Mouse (Mus musculus): ENCODE data around the gene Gcsam. TPM values are rescaled to one million over a fixed set of nuclear protein-coding genes. Genes with fewer than 3 reads are reported as not detected.

Gcsam gene
- polyA plus RNA-seq, 1 experiment from 2014 or later: not detected

DNA sequence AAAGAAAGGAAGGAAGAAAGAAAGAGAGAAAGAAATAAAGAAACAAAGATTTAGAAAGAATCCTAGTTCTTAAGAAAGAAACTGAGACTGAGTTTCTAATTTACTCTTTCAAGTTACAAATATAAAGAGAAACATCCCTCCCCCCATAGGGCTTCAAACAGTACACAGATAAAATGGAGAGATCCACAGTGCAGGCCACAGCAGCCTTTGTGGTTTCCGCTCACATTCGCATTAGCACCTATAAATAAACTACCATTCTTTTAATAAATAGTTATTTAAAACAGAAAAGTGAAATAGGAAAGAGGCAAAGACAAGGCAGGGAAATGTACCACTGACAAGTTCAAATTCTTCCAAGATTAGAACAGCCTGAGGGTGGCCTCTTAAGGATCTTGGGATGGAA lies 14.6 kb downstream of the Gcsam start:
- 88% methylated on average over 2 of the region's 2 CpGs for WGBS

DNA sequence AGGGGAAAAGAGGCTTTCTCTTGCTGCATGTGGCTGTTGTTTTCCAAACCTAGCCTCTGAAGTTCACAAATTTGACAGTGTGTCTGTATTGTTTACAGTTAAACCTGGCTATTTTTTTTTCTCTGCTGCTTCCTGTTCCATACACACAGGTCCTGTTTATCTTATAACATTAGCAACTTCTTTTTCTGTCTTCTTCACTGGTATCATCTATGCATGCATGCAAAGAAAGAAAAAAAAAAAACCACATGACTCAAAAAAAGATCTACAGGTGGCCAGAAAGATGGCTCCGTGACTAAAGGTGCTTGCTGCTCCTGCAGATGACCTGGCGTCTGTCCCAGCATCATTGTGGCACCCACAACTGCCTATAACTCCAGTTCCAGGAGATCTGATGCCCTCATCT lies 15.2 kb downstream of the Gcsam start:
- no peak overlapping the region for H3K27ac ChIP-seq (replicated peaks)
- H3K4me1 ChIP-seq: no peaks in the 10 kb centered on the region
- H3K9ac ChIP-seq (replicated peaks): no peak overlapping the region
- WGBS: 85% methylated on average over 2 of the region's 2 CpGs
- H3K4me2 ChIP-seq: no peak overlapping the region
- no peaks in the 10 kb centered on the region for H3K36me3 ChIP-seq
- no peaks in the 10 kb centered on the region for H3K27me3 ChIP-seq (replicated peaks)
- H3K9me3 ChIP-seq (replicated peaks): no peaks in the 10 kb centered on the region
- H3K4me3 ChIP-seq (replicated peaks): no peak overlapping the region
- ATAC-seq (ENCODE audit: low FRiP score): no peak

More for the DNA sequence above, 14.6 kb downstream of the Gcsam start:
- Histone ChIP-seq H3K9me3 (replicated peaks) (no peaks in the 10 kb centered on the region), H3K27ac (replicated peaks) (no peak overlapping the region), H3K4me1 (no peaks in the 10 kb centered on the region), H3K27me3 (replicated peaks) (no peaks in the 10 kb centered on the region), H3K36me3 (no peaks in the 10 kb centered on the region), H3K9ac (replicated peaks) (no peak overlapping the region), H3K4me3 (replicated peaks) (no peak overlapping the region), H3K4me2 (no peak overlapping the region)
- no peak for ATAC-seq (ENCODE audit: low FRiP score)

DNA sequence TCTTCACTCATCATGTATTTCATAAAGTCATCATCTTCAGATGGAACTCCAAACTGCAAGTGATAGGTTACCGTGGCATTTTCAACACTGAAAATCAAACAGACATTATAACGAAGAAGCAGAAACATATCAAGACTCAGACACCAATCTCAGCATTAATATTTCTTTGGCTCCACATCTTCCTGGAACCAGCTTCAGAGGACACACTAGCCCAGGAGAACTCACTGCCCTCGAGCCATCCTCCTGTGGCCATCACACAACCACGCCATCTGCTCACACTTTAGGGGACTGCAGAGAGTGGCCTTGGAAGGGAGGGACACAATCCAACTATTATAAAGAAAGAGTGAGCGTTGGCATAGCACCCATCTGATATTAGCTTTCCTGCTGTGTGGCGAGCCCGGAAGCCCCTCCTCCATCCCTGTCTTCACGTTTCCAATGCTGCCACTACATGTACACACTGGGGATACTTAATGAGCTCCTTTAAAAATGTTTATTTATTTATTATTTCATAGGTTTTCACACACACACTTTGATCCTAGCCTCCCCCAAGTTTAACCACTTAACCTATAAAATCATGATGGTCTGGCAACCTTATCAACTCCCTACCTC lies 19.4 kb downstream of the Gcsam start:
- H3K9me3 ChIP-seq (replicated peaks): no peaks in the 10 kb centered on the region
- no peak overlapping the region for H3K27ac ChIP-seq (replicated peaks)
- H3K27me3 ChIP-seq (replicated peaks): no peaks in the 10 kb centered on the region
- no peak overlapping the region for H3K4me3 ChIP-seq (replicated peaks)
- peak; percentile 24; the same call in 1 of the 2 replicates for ATAC-seq (ENCODE audit: low FRiP score)
- no peaks in the 10 kb centered on the region for H3K4me1 ChIP-seq
- no peak overlapping the region for H3K4me2 ChIP-seq
- H3K9ac ChIP-seq (replicated peaks): no peak overlapping the region
- H3K36me3 ChIP-seq: no peaks in the 10 kb centered on the region
- 78% methylated on average over 8 of the region's 8 CpGs for WGBS

- 52% methylated on average over 5 of the region's 5 CpGs for WGBS
- Histone ChIP-seq H3K4me1 (no peaks in the 10 kb centered on the region), H3K36me3 (no peaks in the 10 kb centered on the region), H3K9me3 (replicated peaks) (no peaks in the 10 kb centered on the region), H3K27ac (replicated peaks) (no peak overlapping the region), H3K27me3 (replicated peaks) (no peaks in the 10 kb centered on the region), H3K4me3 (replicated peaks) (no peak overlapping the region), H3K9ac (replicated peaks) (no peak overlapping the region), H3K4me2 (no peak overlapping the region)
- ATAC-seq (ENCODE audit: low FRiP score): peak; percentile 85
Measured at GRCm38 (mm10) chr16:45630347-45630960, 20.3 kb downstream of the Gcsam start.

DNA sequence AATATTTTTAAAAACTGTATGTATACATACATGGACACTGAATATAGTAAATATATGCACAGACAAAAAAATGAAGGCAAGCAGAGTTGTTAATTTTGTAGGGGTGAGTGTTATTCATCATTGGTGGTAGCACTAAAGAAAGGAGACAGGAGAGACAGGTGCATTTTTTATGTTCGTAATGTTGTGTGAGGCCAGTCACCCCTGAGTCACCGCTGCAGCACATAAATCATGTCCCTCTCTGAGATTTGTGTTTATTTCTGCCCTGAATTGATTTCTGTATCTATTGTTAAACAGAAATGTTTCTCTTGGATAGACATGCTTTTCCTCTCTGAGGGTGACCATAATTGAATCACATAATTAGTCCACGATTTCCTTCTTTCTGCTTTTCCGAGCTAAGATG lies 22.2 kb downstream of the Gcsam start:
- H3K4me2 ChIP-seq: no peak overlapping the region
- no peak overlapping the region for H3K9ac ChIP-seq (replicated peaks)
- 73% methylated on average over 4 of the region's 4 CpGs for WGBS
- no peaks in the 10 kb centered on the region for H3K27me3 ChIP-seq (replicated peaks)
- no peak overlapping the region for H3K27ac ChIP-seq (replicated peaks)
- H3K4me1 ChIP-seq: no peaks in the 10 kb centered on the region
- no peaks in the 10 kb centered on the region for H3K36me3 ChIP-seq
- H3K9me3 ChIP-seq (replicated peaks): no peaks in the 10 kb centered on the region
- no peak for ATAC-seq (ENCODE audit: low FRiP score)
- no peak overlapping the region for H3K4me3 ChIP-seq (replicated peaks)

DNA sequence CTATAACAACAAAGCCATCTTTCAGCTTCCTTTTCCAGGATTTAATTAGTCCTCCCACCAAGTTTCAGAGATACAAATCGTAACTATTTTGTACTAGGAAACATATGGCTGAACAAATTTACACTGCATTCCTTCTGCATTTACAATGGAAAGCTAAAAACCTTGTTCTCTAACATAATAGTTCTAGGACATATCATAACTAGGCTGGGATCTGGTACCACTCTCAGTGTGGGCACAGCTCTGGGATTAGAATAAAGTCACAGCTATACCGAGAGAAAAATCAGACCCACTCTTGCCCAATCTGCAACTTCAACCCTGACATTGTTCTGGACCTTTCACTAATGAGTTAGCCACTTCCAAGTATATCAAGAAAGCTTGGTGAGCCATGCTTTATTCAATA lies 25.6 kb downstream of the Gcsam start:
- H3K4me1 ChIP-seq: no peaks in the 10 kb centered on the region
- H3K27me3 ChIP-seq (replicated peaks): no peaks in the 10 kb centered on the region
- H3K9ac ChIP-seq (replicated peaks): no peak overlapping the region
- no peak overlapping the region for H3K4me3 ChIP-seq (replicated peaks)
- no peak overlapping the region for H3K27ac ChIP-seq (replicated peaks)
- no peak overlapping the region for H3K4me2 ChIP-seq
- H3K9me3 ChIP-seq (replicated peaks): no peaks in the 10 kb centered on the region
- 90% methylated on average over 2 of the region's 2 CpGs for WGBS
- H3K36me3 ChIP-seq: no peaks in the 10 kb centered on the region
- ATAC-seq (ENCODE audit: low FRiP score): no peak

- H3K9ac ChIP-seq (replicated peaks): no peak overlapping the region
- no peak for ATAC-seq (ENCODE audit: low FRiP score)
- H3K27me3 ChIP-seq (replicated peaks): no peaks in the 10 kb centered on the region
- H3K4me1 ChIP-seq: no peaks in the 10 kb centered on the region
- no peak overlapping the region for H3K4me3 ChIP-seq (replicated peaks)
- H3K4me2 ChIP-seq: no peak overlapping the region
- no peak overlapping the region for H3K27ac ChIP-seq (replicated peaks)
- H3K36me3 ChIP-seq: no peaks in the 10 kb centered on the region
- WGBS: 89% methylated on average over 10 of the region's 10 CpGs
- H3K9me3 ChIP-seq (replicated peaks): no peaks in the 10 kb centered on the region
Measured at GRCm38 (mm10) chr16:45640070-45640762, 30.0 kb downstream of the Gcsam start.

DNA sequence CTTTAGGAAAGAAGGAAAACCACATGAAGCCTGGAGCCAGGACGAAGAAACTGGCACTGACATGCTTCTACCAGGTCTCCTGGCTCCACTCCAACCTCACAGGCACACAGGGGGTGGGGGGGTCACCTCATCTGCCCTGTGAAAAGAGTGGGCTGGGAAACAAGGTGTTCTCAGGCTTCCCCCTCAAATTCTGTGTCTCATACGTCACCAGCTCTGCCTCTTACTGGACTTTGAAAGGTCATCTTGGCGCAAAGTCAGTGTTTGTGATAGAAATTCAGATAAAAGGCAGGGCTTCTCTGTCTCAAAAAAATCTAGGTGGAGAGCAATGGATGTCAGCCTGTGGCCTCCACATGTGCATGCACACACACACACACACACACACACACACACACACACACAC lies 31.1 kb downstream of the Gcsam start:
- Histone ChIP-seq H3K27ac (replicated peaks) (no peak overlapping the region), H3K4me2 (no peak overlapping the region), H3K36me3 (no peaks in the 10 kb centered on the region), H3K9ac (replicated peaks) (no peak overlapping the region), H3K4me1 (no peaks in the 10 kb centered on the region), H3K27me3 (replicated peaks) (no peaks in the 10 kb centered on the region), H3K9me3 (replicated peaks) (no peaks in the 10 kb centered on the region), H3K4me3 (replicated peaks) (no peak overlapping the region)
- 71% methylated on average over 3 of the region's 3 CpGs for WGBS
- no peak for ATAC-seq (ENCODE audit: low FRiP score)

GRCm38 (mm10) chr16:45643944-45644343 lies 33.8 kb downstream of the Gcsam start:
- H3K4me1 ChIP-seq: no peaks in the 10 kb centered on the region
- H3K36me3 ChIP-seq: no peaks in the 10 kb centered on the region
- H3K9me3 ChIP-seq (replicated peaks): no peaks in the 10 kb centered on the region
- H3K4me3 ChIP-seq (replicated peaks): no peak overlapping the region
- no peak overlapping the region for H3K9ac ChIP-seq (replicated peaks)
- no peak for ATAC-seq (ENCODE audit: low FRiP score)
- 90% methylated on average over 3 of the region's 3 CpGs for WGBS
- H3K27me3 ChIP-seq (replicated peaks): no peaks in the 10 kb centered on the region
- H3K4me2 ChIP-seq: no peak overlapping the region
- H3K27ac ChIP-seq (replicated peaks): no peak overlapping the region

DNA sequence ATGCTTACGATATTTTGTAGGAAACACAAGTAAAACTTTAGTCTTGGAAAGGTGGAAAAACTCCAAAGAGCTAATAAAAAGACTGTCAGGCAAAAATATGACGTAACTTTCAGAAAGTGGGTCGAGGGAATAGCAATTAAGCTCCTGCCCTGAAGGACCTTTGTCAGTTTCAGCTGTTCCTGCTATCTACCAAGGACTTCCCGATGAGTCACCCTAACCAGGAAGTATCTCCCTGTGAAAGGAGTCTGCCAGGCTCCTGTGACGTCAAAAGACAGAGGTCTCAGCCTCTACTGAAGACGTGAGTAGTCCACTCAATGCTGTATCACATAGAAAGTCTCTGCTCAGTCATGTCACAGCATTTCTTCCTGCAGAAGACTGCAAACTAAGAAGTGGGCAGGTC lies 34.2 kb downstream of the Gcsam start:
- ATAC-seq (ENCODE audit: low FRiP score): no peak
- 74% methylated on average over 6 of the region's 6 CpGs for WGBS

DNA sequence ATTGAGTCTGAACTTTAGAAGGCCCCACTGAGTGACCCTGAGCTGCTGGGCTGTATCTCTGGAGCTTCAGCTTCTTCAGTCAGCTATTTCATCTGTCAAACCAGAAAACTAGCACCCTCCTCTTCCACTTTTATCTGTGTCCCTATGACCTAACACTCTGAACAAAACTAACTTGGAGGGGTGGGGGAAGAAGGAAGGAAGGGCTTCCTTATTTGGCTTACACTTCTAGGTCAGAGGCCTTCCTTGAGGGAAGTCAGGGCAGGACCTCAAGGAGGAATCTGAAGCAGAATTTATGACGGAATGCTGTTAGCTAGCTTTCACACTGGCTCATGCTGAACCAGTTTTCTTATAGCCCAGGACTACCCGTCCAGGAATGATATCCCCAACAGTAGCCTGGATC lies 41.3 kb downstream of the Gcsam start:
- no peaks in the 10 kb centered on the region for H3K36me3 ChIP-seq
- WGBS: 80% methylated on average over 2 of the region's 2 CpGs
- no peak overlapping the region for H3K27ac ChIP-seq (replicated peaks)
- ATAC-seq (ENCODE audit: low FRiP score): no peak
- H3K4me2 ChIP-seq: no peak overlapping the region
- no peaks in the 10 kb centered on the region for H3K9me3 ChIP-seq (replicated peaks)
- peaks cover 13% of the 10 kb centered on the region; the same call in 1 of the 2 replicates for H3K27me3 ChIP-seq (replicated peaks)
- peaks cover 7% of the 10 kb centered on the region for H3K4me1 ChIP-seq
- no peak overlapping the region for H3K4me3 ChIP-seq (replicated peaks)
- no peak overlapping the region for H3K9ac ChIP-seq (replicated peaks)

More for the DNA sequence above, 34.2 kb downstream of the Gcsam start:
- Histone ChIP-seq H3K4me1 (no peaks in the 10 kb centered on the region), H3K9ac (replicated peaks) (no peak overlapping the region), H3K36me3 (no peaks in the 10 kb centered on the region), H3K27ac (replicated peaks) (no peak overlapping the region), H3K9me3 (replicated peaks) (no peaks in the 10 kb centered on the region), H3K4me3 (replicated peaks) (no peak overlapping the region), H3K4me2 (no peak overlapping the region), H3K27me3 (replicated peaks) (no peaks in the 10 kb centered on the region)

Measured in neural tube, embryonic 15.5 days (tissue).